Mouse (Mus musculus) small intestine, adult 2 months (tissue): ENCODE results near the gene Pemt. TPM values are rescaled to one million over a fixed set of nuclear protein-coding genes. Genes with fewer than 3 reads are reported as not detected.

ENCODE experiments used
- H3K27ac ChIP-seq: fragments of 200-500 bp; 2 replicates; pipeline ENCODE4 v1.5.1; 2012; ENCODE audit warnings: low read depth, low read length, control low read depth, inconsistent platforms; ENCODE audit not compliant: insufficient read depth
- H3K27me3 ChIP-seq: fragments of 200-500 bp; 2 replicates; pipeline ENCODE4 v1.6.1; 2012; ENCODE audit warnings: mild to moderate bottlenecking, moderate library complexity, low read length, inconsistent platforms; ENCODE audit not compliant: control insufficient read depth, insufficient read depth
- H3K36me3 ChIP-seq: fragments of 200-500 bp; 2 replicates; pipeline ENCODE4 v1.6.1; 2012; ENCODE audit warnings: mild to moderate bottlenecking, low read length, control low read depth, inconsistent platforms; ENCODE audit not compliant: control insufficient read depth, insufficient read depth
- H3K4me1 ChIP-seq: fragments of 200-500 bp; 2 replicates; pipeline ENCODE4 v1.6.1; 2012; ENCODE audit warnings: low read length, inconsistent platforms, mixed read lengths; ENCODE audit not compliant: control insufficient read depth, insufficient read depth, insufficient read length
- H3K4me3 ChIP-seq: fragments of 200-500 bp; 2 replicates; pipeline ENCODE4 v1.5.1; 2012; ENCODE audit warnings: low read depth, mild to moderate bottlenecking, control low read depth, inconsistent platforms, low read length, moderate library complexity
- CTCF ChIP-seq: fragments of 200-500 bp; IDR thresholded peaks from 2 replicates; pipeline ENCODE4 v1.5.1; 2012; ENCODE audit warnings: low read depth, mild to moderate bottlenecking, control low read depth, inconsistent platforms, low read length, moderate library complexity, mixed read lengths; ENCODE audit not compliant: insufficient replicate concordance, insufficient read length; ENCODE audit errors: extremely low read depth
- POLR2A ChIP-seq: fragments of 200-500 bp; IDR thresholded peaks from 2 replicates; pipeline ENCODE4 v1.6.1; 2012; ENCODE audit warnings: low read depth, mild to moderate bottlenecking, control low read depth, inconsistent platforms, low read length, moderate library complexity
- WGBS: fragments of 180-500 bp; shearing (Covaris S2); methylation state at CpG from one replicate; pipeline ENCODE4 v1.1.7; 2018; 5-methylcytosine and 5-hydroxymethylcytosine counted together
- polyA plus RNA-seq: library from polyadenylated mRNA; depleted of rRNA; stranded (reverse); fragments of >200 nt; gene quantifications from 2 replicates; pipeline ENCODE4 v1.2.3, GENCODE M21; 2012

Gene Pemt
- polyA plus RNA-seq, 1 experiment = 3.6 TPM

DNA sequence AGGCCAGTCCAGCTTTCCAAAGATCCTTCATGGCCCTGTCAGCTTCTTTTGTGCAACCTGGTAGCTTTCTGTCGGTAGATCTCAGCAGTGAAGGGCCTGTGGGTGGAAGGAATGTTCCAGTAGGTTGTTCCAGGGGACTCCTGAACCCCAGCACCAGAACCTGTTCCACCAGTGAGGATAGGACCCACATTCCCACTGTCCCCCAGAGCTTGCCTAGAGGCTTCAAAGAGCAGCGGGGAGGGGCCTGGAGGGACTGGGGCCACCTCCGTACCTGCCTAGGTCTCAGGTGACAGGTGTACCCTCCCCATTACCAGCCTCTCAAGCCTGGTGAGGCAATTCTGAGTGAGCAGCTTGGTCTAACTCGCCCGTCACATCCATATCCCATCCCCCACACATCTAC lies 75.5 kb downstream of the Pemt start:
- WGBS = 84% methylated on average over 5 of the region's 5 CpGs
- Histone ChIP-seq H3K4me3 (no peak overlapping the region), H3K4me1 (peaks cover 7% of the 10 kb centered on the region; the same call in 1 of the 2 replicates), H3K36me3 (no peaks in the 10 kb centered on the region), H3K27me3 (no peaks in the 10 kb centered on the region), H3K27ac (no peak overlapping the region)
- TF ChIP-seq POLR2A (no peak), CTCF (no peak)

DNA sequence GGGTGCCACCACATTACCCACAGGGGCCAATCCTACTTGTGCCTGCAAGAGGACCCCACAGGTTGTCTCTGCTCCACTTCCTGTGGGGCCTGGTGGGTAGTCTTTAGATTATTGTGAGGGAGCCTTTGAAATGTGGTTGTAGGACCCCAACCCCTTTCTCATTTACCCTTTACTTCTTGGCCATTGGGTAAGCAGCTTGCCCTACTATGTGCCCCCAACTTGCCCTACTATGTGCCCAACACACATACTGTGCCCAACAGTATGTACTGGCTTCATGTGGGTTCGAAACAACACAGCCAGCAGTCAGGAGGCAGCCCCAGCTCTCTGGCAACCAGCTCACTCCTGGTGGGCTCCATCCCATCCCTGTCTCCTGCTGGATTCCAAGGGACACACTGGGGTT lies 78.5 kb downstream of the Pemt start:
- no peaks in the 10 kb centered on the region for H3K36me3 ChIP-seq
- peaks cover 15% of the 10 kb centered on the region for H3K4me1 ChIP-seq
- 97% methylated on average over 1 of the region's 1 CpGs for WGBS
- H3K27me3 ChIP-seq = peaks cover 8% of the 10 kb centered on the region
- no peak overlapping the region for H3K27ac ChIP-seq
- no peak overlapping the region for H3K4me3 ChIP-seq
- no peak for TF ChIP-seq POLR2A
- no peak for TF ChIP-seq CTCF

- WGBS = 35% methylated on average over 4 of the region's 4 CpGs
- Histone ChIP-seq H3K27ac (peak overlapping the region; percentile 5; the same call in 1 of the 2 replicates), H3K36me3 (peaks cover 5% of the 10 kb centered on the region), H3K4me1 (peaks cover 15% of the 10 kb centered on the region), H3K27me3 (peaks cover 8% of the 10 kb centered on the region), H3K4me3 (no peak overlapping the region)
- no peak for TF ChIP-seq CTCF
- no peak for TF ChIP-seq POLR2A
These were observed 80.2 kb downstream of the Pemt start for GRCm38 (mm10) chr11:59966102-59966483.

GRCm38 (mm10) chr11:59965227-59966101 lies 80.8 kb downstream of the Pemt start:
- no peak for TF ChIP-seq POLR2A
- TF ChIP-seq CTCF = peak; percentile 89; the same call in 1 of the 2 replicates
- Histone ChIP-seq H3K27me3 (peaks cover 8% of the 10 kb centered on the region), H3K4me3 (peak overlapping the region; percentile 69), H3K27ac (peak overlapping the region; percentile 98), H3K4me1 (peaks cover 15% of the 10 kb centered on the region), H3K36me3 (peaks cover 11% of the 10 kb centered on the region)
- WGBS = 8% methylated on average over 25 of the region's 25 CpGs

GRCm38 (mm10) chr11:59964818-59965217 lies 81.5 kb downstream of the Pemt start, which contains the start of gene Rasd1:
Gene Rasd1 (minus strand): TSS chr11:59964944.
- H3K4me1 ChIP-seq = peaks cover 15% of the 10 kb centered on the region
- TF ChIP-seq CTCF (no peak), POLR2A (peak; percentile 93; the same call in 1 of the 2 replicates)
- peaks cover 11% of the 10 kb centered on the region for H3K36me3 ChIP-seq
- WGBS = under 1% methylated on average over 28 of the region's 28 CpGs
- peak within 1 kb of the TSS; percentile 69 for H3K4me3 ChIP-seq
- peaks cover 8% of the 10 kb centered on the region for H3K27me3 ChIP-seq
- H3K27ac ChIP-seq = peak within 1 kb of the TSS; percentile 98

DNA sequence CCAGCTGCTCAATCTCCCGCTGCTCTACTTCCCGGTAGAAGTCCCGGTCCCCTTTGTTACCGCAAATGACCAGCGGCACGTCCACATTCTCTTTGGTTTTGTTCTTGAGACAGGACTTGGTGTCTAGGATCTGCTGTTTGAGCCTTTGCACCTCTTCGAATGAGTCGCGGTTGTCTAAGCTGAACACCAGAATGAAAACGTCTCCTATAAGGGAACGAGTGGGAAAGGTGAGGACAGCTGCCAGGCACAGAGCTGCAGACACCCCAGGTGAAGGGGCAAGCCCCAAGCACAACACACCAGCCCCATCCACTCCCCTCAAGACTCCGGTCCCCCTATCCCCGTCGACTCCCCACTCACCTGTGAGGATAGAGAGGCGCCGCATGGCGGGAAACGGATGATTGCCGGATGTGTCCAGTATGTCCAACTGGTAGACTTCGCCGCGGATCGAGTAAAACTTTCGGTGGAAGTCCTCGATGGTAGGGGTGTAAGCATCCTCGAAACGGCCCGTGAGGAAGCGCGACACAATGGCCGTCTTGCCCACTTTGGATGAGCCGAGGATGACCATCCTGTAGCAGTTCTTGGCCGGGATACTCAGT lies 82.0 kb downstream of the Pemt start:
- peaks cover 11% of the 10 kb centered on the region for H3K36me3 ChIP-seq
- no peak overlapping the region for H3K27ac ChIP-seq
- peak overlapping the region; percentile 69 for H3K4me3 ChIP-seq
- TF ChIP-seq CTCF (no peak), POLR2A (no peak)
- peaks cover 15% of the 10 kb centered on the region for H3K4me1 ChIP-seq
- H3K27me3 ChIP-seq = peaks cover 8% of the 10 kb centered on the region
- 1% methylated on average over 33 of the region's 33 CpGs for WGBS

DNA sequence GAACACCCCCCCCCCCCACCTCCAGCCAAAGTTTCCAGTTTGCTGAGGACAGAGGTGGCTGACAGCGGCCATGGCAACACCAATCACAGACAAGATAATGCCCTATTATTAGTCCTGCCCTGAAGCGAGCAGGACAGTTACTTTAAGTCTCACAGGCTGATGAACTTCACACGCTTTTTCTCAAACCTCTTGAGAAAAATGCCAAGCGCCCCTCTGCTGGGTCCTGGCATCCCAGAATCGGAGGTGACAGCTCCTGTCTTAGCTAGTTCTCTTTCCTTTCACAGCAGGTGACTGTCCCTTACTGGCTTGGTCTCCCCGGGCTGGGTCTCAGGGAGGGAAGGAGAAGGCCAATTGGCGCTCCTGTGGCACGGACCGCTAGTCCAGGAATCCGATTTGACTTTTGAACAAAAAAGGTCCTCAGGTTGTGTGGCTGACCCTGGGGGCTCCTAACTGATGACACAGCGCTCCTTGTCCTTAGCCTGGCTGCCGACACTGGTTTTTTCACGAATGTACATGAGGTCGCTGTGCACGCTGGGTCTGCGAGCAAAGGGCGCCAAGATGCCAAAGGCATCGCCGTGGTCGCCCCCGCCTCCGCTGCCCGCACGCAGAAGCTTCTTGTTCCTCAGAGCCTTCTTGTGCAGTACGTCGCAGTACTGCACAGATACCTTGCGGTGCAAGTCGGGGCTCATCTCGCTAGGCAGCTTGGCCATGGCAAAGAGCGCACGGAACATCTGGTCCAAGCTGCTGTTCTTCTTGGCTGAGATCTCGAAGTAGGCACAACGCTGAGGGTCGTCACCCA lies 82.7 kb downstream of the Pemt start:
- Histone ChIP-seq H3K4me1 (peaks cover 15% of the 10 kb centered on the region), H3K36me3 (peaks cover 11% of the 10 kb centered on the region), H3K27me3 (peaks cover 8% of the 10 kb centered on the region), H3K27ac (no peak overlapping the region), H3K4me3 (peak overlapping the region; percentile 69)
- 16% methylated on average over 34 of the region's 34 CpGs for WGBS
- TF ChIP-seq CTCF (no peak), POLR2A (no peak)
